Mouse (Mus musculus) neutrophil, adult 83 days (primary cell): Measurements from ENCODE around the gene Gm3055. TPM values are rescaled to one million over a fixed set of nuclear protein-coding genes. Genes with fewer than 3 reads are reported as not detected.

Experiments
- total RNA-seq, 2 experiments: library from RNA; stranded (reverse); gene quantifications; one replicate each; pipeline ENCODE4 v1.2.4; 2023

Gm3055 gene
- total RNA-seq = 1 to 10 TPM; 1.0 TPM

DNA sequence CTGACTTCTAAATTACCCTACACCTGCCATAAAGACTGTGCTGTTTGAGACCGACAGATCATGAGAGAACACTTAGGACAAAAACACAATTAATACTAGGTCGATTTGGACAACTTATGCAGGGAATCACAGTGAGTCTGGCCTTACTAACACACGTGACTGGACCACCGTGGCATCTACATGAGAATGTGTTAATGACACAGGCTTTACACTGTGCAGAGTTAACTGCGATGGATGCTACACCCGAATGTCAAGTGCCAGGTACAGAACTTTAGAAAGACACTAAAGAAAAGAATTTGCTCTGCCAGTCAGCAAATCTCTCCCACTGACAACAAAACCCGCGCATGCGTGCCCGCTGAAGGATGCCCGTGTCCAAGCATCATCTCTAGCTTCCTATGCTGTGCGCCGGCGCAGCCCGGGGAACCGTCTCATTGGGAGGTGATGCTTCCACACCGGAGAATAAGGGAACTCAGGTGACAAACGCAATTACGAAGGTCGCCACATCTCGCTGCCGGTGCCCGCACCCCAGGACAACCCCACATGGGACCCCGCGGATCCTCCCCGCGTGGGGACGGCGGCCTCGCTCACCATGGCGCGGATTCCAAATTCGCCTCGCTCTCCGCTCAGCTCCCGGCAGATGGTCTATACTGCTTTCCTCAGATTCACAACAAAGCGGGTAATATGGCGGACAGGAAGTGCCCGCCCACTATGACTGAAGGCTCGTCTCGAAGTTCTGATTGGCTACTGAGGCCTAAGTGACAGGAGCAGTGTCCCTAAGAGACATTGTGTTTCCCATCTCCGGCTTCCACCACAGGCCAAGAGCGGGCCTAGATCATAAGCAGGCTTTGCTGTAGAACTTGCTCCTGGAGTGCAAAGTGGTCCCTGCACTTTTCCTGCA lies at the start of gene Gm3055:
Gm3055 (minus strand) TSS at position 656 of the 898 bp plus-strand sequence.

GRCm38 (mm10) chr10:81811899-81812298 lies 40.9 kb upstream of the Gm3055 start, which contains the start of gene Gm4767:
Gm4767 (plus strand) TSS chr10:81812186.

DNA sequence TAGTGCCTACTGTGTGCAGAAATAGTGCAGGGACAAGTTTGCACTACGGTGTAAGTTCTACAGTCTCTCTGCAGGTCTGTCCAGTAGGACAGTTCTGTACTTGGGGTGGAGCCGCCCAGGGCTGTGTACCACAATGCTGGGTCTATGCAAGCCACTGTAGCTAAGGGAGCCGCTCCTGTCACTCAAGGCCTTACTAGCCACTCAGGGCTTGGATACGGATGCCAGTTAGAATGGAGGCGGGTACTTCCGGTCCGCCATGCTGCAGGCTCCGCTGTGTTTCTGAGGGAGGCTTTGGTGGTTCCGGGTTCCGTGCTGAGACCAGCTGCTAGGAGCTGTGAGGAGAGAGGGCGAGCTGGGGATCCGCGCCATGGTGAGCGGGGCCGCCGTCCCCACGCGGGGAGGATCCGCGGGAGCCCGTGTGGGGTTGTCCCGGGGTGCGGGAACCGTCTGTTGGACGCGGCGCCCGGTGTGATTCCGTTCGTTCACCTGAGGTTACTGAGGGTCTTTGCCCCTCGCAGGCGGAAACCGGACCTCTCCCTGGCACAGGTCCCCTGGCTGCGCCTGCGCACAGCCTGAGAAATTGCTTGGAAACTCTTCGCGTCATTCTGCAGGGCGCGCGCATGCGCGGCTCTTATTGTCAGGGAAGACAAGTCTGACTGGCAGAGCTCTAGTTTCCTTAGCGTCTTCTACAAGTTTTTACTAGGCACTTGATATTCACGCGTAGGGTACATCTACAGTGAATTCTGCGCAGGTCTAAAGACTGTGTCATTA lies 66.2 kb downstream of the Gm3055 start, which contains the start of gene Zfp433:
Zfp433 (plus strand) TSS at position 295 of the 771 bp plus-strand sequence.

Other genes with a start within 250 kb of the Gm3055 start
- 10 to 100 TPM; 32.1 to 33.5 TPM for gene Gna15, start 246.9 kb downstream of the Gm3055 start, total RNA-seq
- 10 to 100 TPM; 10.4 to 15.4 TPM for gene Gna11, start 226.0 kb downstream of the Gm3055 start, total RNA-seq
- gene Aes, start 211.7 kb downstream of the Gm3055 start, total RNA-seq = 100 to 1,000 TPM; 321 to 355 TPM
- 1 to 10 TPM; 1.4 to 1.5 TPM for gene Tle2, start 196.6 kb downstream of the Gm3055 start, total RNA-seq
- 1 to 10 TPM; 3.9 to 4.4 TPM for gene Tle6, start 170.1 kb downstream of the Gm3055 start, total RNA-seq
- gene BC025920, start 164.9 kb downstream of the Gm3055 start, total RNA-seq = 1 to 10 TPM; 1.3 to 1.6 TPM
- gene Sirt6, start 143.4 kb downstream of the Gm3055 start, total RNA-seq = 10 to 100 TPM; 12.8 to 13.5 TPM
- gene Ankrd24, start 142.6 kb downstream of the Gm3055 start, total RNA-seq = 1 to 10 TPM; 2.0 to 2.9 TPM
- 1 to 10 TPM in 1 of 2 experiments, under 1 TPM in 1; 0.97 to 1.2 TPM for gene Gm10778, start 122.1 kb downstream of the Gm3055 start, total RNA-seq
- 1 to 10 TPM; 4.3 to 4.7 TPM for gene Zfp433, start 66.3 kb downstream of the Gm3055 start, total RNA-seq
- 1 to 10 TPM; 1.2 to 1.8 TPM for gene Gm4767, start 41.0 kb upstream of the Gm3055 start, total RNA-seq
- gene Gm32687, start 92.8 kb upstream of the Gm3055 start, total RNA-seq = under 1 TPM; 0.33 to 0.66 TPM
- gene Zfp781, start 159.3 kb upstream of the Gm3055 start, total RNA-seq = under 1 TPM in 1 of 2 experiments, not detected in 1; 0.44 TPM